Mouse (Mus musculus) cerebellum, adult 2 months (tissue): ENCODE measurements around the gene Cmc1.

ENCODE experiments used
- CTCF ChIP-seq: fragments of 200-500 bp; IDR thresholded peaks from 2 replicates; pipeline ENCODE4 v1.5.1; 2011; ENCODE audit warnings: low read depth, mild to moderate bottlenecking, control low read depth, low read length, moderate library complexity, borderline replicate concordance; ENCODE audit not compliant: insufficient read depth
- POLR2A ChIP-seq: fragments of 200-500 bp; IDR thresholded peaks from 2 replicates; pipeline ENCODE4 v1.6.1; 2011; ENCODE audit warnings: low read length, control low read depth, borderline replicate concordance; ENCODE audit not compliant: insufficient read depth

GRCm38 (mm10) chr9:118188374-118188773 lies 38.4 kb upstream of the Cmc1 start:
- no peak for TF ChIP-seq CTCF
- no peak for TF ChIP-seq POLR2A
